Mouse (Mus musculus) Muller cell, postnatal 12 days (primary cell): ENCODE measurements around the gene Tubgcp5.
"Not testable (repeated sequence)": the region's sequence is repeated elsewhere in the genome, so short reads cannot be mapped to it uniquely, and the experiment has no call there.

Experiments
- DNase-seq: peaks from one replicate; pipeline ENCODE4 v3.0.0-alpha.2; 2015; ENCODE audit errors: inconsistent ontology term

The Tubgcp5 gene

DNA sequence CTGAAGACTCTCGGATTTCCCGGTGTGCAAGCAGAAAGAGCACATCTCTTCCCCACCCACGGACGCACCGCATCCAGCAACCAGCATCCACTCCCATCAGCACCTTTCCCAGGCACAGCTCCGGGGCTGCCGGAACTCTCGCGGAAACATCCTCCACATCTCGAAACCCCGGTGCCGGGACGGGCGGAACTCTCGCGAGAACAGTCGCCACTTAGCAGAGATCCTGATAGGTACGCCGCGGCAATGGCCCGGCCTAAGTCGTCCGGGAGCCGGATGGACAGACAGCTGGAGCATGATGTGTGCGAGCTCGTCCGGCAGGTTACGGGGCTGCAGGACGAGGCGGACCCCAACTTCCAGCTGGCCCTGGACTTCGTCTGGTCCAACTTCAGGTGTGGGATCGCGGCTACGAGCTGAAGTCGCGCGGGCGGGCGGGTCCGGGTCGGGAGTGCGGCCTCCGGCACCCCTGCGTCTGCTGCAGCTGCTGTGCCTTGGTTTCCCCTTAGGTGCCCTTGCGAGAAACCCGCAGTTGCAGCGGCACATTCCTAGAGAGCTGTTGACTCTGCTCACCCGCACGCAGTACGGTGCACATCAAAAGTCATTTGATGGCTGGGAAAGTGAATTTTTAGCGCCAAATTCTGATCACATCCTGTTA lies at the start of gene Tubgcp5:
TSS of gene Tubgcp5 (plus strand) at position 203 of the 652 bp plus-strand sequence.
- DNase-seq = peak; percentile 98

DNA sequence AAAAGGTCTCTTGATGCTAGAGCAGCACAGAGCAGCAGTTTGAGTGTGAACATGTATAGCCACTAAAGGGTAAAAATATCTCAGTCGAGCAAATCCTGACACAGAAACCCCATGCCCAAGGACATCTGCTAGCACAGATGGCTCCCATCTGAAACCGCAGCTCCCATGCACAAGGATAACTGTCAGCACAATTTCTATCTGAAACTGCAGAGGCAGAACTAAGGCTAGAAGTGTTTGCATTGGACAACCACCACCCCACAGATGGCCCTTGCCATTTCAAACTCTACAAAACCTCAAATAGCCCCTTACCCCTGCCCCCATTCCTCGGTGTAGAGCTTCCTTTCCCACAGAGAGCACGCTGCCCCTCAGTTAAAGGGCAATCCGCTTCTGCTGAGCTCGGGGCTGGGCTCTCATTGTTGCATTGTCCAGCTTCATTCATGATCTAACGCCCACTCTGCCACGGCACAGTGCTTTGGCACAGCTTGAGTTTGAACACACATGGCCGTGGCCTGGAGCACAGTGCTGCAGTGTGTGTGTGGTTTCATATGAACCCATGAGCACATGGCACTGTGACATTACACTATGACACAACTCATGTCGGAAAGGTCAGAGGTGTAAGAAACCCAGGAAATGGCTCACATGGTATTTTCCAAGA lies 49.3 kb upstream of the Tubgcp5 start:
- DNase-seq = no peak

DNA sequence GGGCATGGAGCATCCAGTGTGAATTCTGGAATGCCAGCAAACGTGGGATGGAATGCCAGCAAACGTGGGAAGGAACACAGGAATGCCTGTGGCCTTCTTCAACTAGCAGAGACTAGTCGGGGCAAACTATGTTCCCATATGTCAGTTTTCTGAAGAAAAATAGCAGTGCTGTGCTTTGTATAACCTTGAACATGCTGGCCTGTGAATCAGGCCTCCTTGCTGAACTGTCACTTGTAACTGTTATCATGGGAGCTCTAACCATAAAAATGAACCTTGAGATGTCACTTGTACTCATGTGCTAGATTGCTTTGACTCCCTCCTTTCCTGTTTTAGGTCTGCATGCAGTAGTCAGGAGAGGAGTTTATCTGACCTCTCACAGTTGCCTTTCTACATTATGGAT lies 43.1 kb upstream of the Tubgcp5 start:
- DNase-seq = no peak

DNA sequence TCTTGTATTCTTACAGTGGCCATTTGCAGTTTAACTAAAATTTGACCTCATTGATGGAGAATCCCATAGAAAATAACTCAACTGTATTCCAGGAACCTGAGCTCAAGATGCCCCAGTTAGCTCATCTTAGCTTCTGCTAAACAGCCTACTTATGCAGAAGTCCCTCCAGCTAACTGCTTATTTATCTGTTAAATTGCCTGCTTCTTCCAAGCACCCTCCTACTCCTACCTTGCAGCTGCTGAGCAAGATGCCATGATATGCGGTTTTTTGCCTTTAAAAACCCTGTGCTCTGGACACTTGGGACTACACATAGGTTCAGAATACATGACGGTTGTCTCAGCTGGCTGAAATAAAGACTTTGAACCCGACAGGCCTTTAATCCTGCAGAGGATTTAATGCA lies 34.6 kb upstream of the Tubgcp5 start:
- DNase-seq = no peak

DNA sequence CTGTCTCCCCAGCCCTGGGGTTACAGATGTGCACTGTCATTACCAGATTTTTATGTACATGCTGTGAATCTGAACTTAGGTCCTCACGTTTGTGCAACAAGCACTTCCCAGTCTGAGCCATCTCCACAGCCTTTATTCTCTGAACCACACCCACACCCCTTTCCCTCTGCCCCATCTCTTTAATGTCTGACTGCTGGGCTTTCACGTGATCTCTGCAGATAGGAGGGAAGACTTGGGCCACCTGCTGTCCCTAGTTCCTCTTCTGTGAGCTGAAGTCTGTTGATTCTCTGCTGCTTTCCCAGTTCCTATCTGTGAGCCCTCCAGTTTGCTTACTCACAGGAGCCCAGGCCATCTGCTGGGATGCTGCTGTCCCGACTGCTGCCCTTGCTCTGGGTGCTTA lies 26.0 kb upstream of the Tubgcp5 start, which contains the start of gene Siglech:
TSS of gene Siglech (plus strand) at position 253 of the 400 bp plus-strand sequence.
- no peak for DNase-seq

GRCm38 (mm10) chr7:55780011-55780410 lies 13.9 kb upstream of the Tubgcp5 start:
- no peak for DNase-seq

GRCm38 (mm10) chr7:55782493-55782892 lies 11.5 kb upstream of the Tubgcp5 start:
- DNase-seq = no peak

GRCm38 (mm10) chr7:55784580-55784979 lies 9.4 kb upstream of the Tubgcp5 start:
- no peak for DNase-seq

- not testable (repeated sequence) for DNase-seq
Observed at GRCm38 (mm10) chr7:55790586-55790985, 3.4 kb upstream of the Tubgcp5 start.

DNA sequence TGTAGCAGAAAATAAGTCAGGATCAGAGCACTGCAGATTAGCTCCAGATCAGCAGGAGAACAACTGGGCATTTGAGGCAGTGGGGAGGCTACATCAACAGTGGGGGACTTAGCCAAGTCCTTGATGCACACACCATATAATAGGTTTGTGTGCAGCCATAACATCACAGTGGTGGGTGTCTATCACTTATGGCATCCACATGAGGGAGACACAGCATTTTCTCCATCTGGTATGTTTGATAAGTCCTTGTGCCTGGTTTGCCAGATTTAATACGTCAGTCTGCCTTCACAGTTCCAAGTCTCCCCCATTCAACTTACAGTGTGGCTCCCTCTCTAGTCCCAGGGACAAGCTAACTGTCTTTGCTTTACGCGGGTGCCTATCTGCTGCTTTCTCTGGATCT lies 1.7 kb upstream of the Tubgcp5 start:
- DNase-seq = no peak

GRCm38 (mm10) chr7:55793236-55793951 lies 560 bp upstream of the Tubgcp5 start:
- DNase-seq = no peak

DNA sequence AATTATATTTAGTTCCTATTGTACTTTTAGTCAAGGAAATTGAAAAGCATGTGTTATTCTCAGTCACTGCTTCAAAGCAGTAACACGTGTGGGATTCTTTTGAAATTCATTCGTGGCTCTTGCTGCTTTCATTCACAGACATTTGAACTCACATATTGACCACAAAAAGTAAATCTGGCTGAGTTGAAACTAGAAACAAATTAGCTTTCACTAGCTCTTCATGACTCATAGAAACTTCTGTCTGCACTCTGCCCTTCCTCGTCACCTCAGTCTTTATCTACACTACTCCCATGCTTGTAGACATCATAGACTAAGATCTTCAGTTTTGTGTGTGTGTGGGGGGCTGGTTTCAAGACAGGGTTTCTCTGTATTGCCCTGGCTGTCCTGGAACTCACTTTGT lies 6.0 kb downstream of the Tubgcp5 start:
- no peak for DNase-seq

GRCm38 (mm10) chr7:55809967-55810366 lies 16.0 kb downstream of the Tubgcp5 start:
- DNase-seq = no peak

- no peak for DNase-seq
Observed at GRCm38 (mm10) chr7:55824468-55824867, 30.5 kb downstream of the Tubgcp5 start.

DNA sequence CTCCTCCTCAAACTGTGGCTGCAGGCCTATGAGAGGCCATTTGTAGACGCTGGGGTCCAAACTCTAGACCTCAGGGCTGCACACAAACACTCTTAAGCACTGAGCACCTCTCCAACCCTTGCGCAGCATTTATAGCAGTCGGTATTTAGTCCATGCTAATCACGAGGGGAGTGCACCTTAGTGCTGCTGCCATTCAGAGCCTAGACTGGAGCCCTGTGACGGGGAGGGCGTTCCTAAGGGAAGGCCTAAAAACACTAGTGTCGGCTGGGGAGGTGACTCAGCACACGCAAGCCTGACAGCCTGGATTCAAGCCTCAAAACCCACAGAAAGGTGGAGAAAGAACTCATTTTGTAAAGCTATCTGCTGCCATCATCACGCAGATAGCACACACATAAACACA lies 33.6 kb downstream of the Tubgcp5 start:
- DNase-seq = no peak

DNA sequence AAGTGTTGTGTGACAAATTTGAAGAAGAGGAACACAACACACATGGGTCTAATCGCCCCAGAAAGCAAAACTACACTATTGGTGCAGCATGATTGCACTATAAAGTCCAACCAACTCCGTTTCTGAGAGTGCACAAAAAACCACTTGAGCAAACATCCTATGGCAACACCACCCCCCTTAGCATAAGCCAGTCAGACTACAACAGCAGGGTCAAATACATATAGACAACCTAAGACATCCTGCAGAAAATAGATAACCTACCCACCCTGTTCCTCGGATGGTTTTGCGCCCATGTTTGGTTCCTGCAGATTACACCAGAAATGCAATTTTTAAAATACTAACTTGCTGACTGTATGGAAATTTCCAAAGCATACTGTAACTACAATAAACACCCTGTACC lies 42.9 kb downstream of the Tubgcp5 start:
- DNase-seq = no peak

DNA sequence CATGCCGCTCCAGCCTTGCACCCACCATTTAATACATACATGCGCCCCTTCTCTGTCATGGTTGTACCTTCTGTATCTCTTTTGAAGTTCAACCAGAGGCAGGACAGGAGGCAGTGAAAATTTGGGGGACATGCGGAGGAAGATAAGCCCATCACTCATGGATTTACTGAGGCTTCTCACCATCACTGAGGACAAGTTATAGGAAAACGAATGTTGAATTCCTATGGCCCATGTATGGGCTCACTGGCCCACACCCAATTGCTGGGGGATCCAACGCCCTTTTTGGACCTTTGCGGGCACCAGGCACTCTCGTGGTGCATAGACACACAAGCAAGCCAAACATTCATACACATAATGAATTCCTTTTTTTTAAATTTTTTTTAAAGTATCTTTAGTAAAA lies 47.5 kb downstream of the Tubgcp5 start, which contains the start of gene Cyfip1:
TSS of gene Cyfip1 (plus strand) at position 301 of the 400 bp plus-strand sequence.
- DNase-seq = no peak

DNA sequence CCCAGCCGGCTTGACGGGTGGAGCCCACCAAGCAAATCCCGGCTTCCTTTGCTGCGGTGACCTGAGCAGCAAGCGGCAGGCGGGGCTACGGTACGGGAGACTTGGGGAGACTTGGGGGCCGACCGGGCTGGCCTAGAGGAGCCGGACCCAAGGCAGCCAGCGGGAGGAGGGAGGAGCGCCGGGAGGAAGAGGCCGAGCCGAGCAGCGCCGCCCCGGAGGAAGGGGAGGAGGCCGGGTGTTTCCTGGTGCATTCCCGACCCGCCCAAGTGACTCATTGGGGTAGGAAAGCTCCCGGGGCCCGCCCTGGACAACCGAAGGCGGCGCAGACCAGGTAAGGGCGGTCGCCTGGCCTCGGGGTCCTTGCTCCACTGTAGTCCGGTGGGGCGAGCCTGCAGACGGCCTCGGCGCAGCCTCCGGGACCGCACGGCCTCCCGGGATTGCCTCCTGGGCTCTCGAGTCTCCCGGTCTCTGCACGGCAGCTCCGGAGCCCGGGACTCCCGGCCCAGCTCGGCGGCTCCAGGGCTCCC lies 48.1 kb downstream of the Tubgcp5 start:
- DNase-seq = peak; percentile 96

- DNase-seq = peak; percentile 33
Observed at GRCm38 (mm10) chr7:55842504-55843152, 48.7 kb downstream of the Tubgcp5 start.

GRCm38 (mm10) chr7:55846606-55847312 lies 52.8 kb downstream of the Tubgcp5 start:
- DNase-seq = no peak

DNA sequence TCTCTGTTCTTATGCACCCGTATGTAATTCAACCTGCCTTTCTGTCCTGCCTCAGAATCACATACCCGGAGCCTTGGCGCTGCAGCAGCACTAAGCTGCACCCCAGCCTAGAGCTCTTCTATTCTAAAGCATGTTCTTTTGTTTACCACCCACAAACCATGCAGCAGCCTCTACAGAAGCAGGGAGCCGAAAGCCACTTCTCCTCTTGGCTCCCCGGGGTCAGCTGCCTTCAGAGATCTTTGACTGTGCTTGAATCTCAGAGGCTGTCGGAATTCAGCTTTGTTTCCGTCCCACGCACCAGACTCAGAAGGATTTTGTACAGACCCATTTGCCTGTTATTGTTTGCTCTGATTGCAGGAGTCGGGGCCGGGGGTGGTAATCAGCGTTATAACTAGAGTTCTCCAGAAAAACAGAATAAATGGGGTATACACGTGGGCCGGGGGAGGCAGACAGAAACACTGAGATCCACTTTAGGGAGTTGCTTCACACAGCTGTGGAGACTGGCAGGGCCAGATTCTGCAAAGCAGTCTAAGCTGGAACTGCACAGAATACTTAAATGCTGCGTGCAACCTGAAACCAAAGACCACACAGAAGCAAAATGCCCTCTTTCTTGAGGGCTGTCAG lies 56.1 kb downstream of the Tubgcp5 start:
- DNase-seq = peak; percentile 46
